Mouse (Mus musculus) retina, postnatal 7 days (tissue): ENCODE measurements at regions not wholly inside any gene's neighbourhood (a gene's known extent, or its start where the extent isn't known, plus 50 kb on each side); places are given as distances from the start of the nearest gene placed in this dataset.

Experiments
- DNase-seq: peaks from one replicate; pipeline ENCODE4 v3.0.0-alpha.2; 2012; ENCODE audit warnings: low read depth, low spot score

DNA sequence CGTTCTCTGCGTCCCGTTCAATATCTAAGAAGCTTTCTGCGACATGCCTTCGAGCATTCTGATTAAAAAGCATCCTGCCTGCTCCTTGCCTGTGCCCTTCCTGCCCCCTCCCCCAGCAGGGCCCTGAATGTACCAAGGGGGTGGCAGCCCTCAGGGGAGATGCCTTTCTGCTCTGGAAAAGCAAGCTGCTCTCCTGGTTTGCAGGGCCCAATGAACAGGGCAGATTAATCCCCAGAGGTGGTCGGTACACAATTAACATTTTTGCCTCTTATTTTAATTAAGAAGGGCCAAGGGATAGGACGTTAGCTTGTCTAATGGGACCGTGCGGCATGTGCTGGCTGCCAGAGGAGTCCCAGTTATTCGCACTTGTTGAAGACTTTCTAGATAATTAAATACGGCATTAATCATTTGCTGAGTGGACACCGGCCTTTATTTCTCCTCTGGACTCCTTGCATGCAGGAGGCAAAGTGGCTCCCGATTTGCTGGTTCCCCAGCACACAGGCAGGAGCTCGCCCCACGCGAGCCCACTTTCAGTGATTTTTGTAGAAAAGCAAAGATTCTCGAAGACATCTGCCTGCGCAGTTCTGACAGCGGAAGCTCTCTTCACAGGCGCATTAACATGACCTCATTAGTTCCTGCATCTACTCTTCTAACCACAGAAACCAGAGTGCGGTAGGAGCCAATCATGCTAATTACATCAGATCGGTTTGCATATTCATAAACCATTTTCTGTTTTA lies 336.8 kb upstream of the 4930535I16Rik start:
- no peak for DNase-seq

DNA sequence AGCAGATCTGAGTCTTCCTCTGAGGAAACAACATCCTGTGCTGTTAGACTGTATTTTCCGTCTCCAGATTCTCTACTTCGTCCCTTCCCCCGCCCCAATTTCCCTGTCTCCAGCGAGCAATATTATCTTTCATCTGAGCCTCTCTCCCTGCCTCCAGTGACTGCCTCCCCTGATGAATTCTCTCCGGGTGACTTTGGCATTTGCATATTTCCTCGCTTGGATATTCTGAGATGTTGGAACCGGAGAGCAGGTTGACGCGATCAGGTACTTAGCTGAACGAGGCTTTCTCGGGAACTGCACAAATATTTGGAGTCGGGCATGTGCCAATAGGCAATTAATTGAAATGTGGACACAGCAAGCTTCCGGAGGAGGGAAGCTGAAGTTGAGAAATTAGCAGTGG lies 323.8 kb upstream of the 4930535I16Rik start:
- DNase-seq, result no peak

- peak; percentile 43 for DNase-seq
Measured at GRCm38 (mm10) chr4:124236476-124236875, 318.7 kb upstream of the 4930535I16Rik start.

DNA sequence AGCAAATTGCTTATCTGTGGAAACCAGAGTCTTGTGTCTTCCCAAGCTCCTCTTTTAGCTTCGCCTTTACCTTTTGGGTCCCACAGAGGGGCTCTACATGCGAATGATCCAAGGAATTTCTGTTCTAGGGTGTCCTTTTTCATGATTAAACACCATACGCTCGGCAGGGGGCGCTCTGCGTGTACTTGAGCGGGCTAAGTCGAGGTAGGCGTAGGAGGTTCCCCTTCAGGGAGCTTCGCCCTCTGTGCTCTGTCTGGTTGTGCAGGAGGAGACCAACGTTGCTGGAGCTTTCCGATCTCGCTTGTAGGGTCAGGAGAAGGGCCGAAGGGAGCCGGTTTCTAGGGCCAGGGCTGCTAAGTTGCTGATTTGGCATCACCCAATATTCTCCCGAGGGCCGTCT lies 310.7 kb upstream of the 4930535I16Rik start:
- DNase-seq, result peak; percentile 54

- DNase-seq, result no peak
Measured at GRCm38 (mm10) chr4:124223646-124224500, 306.1 kb upstream of the 4930535I16Rik start.

GRCm38 (mm10) chr4:124221736-124222135 lies 303.9 kb upstream of the 4930535I16Rik start:
- DNase-seq, result no peak

- DNase-seq, result no peak
Measured at GRCm38 (mm10) chr4:124217206-124217605, 299.4 kb upstream of the 4930535I16Rik start.

DNA sequence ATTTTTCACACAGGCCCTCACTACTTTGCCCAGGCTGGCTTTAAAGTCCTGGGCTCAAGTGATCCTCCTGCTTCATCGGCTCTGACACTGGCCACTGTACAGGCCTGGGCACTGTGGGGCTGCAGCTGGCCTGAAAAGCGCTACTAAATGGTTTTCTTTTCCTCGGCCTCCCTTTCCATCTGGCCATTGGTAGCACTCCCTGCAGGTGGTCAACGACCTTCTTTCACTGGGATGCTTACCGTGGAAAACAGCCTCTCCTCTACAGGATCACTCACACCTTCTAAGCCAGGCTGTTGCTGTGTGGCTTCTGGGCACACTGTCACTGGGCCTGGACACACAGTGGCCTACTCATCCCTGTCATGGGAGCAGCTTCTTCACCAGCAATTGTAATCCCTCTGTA lies 298.5 kb upstream of the 4930535I16Rik start:
- DNase-seq, result no peak

GRCm38 (mm10) chr4:124215077-124215476 lies 297.3 kb upstream of the 4930535I16Rik start:
- DNase-seq, result no peak

- no peak for DNase-seq
Measured at GRCm38 (mm10) chr4:124210103-124210502, 292.3 kb upstream of the 4930535I16Rik start.

DNA sequence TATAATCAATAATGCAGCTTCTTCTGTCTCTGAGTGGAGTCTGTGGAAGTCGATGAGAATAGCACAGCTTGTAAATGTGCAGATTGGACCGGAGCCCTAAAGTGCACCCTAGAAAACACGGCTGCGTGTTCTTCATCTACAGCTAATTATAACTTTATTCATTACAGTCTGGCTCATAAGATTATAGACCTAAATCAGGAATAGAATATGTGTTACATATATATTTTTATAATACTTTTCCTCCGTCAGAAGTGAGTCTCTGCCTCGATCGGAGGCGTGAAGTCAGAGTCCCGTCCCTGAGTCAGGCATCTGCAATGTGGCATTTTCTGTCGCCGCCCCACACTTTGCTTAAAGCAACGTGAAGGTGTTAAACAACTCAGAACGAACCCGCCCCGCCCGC lies 288.7 kb upstream of the 4930535I16Rik start:
- DNase-seq, result no peak

GRCm38 (mm10) chr4:124203736-124204135 lies 285.9 kb upstream of the 4930535I16Rik start:
- no peak for DNase-seq

GRCm38 (mm10) chr4:124199884-124200844 lies 282.3 kb upstream of the 4930535I16Rik start:
- DNase-seq, result no peak

DNA sequence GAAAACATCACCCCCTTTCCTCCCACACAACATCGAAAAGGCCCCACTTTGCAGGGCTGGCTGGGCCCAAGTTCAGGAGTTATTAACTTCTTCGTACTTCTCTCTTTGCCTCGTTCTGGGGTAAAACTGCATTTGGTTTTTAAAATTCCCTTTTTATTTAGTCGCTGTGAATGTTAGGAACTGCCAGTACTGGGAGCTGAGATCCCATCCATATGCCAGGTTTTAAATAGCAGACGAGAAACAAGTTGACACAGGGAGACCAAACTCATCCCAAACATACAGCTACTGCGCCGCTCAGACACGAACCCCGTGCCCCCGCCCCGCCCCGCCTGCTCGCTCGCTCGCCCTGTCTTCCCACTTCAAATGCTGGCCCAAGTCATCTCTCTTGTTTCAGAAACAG lies 281.0 kb upstream of the 4930535I16Rik start:
- DNase-seq, result no peak

DNA sequence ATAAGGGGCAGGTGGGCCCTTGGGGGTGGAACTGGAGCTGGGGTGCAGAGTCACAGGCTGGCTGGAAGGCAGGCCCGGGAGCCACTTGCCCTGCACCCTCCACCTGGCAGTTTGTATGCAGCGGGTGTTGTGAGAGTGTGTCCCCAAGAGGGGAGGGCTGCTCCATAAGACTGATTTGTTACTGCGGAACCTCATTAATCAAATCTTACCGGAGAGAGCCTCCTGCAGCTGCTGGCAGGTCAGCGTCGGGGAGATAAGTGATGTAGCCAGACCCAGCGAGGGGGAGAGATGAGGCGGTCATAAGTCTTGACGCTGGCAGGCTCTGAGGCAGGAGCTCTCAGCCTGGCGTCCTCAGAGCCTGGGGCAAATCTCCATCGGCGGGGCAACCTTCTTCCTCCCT lies 278.9 kb upstream of the 4930535I16Rik start:
- no peak for DNase-seq

GRCm38 (mm10) chr4:124193059-124193721 lies 275.4 kb upstream of the 4930535I16Rik start:
- DNase-seq, result no peak

- DNase-seq, result no peak
Measured at GRCm38 (mm10) chr4:124190775-124191174, 273.0 kb upstream of the 4930535I16Rik start.

DNA sequence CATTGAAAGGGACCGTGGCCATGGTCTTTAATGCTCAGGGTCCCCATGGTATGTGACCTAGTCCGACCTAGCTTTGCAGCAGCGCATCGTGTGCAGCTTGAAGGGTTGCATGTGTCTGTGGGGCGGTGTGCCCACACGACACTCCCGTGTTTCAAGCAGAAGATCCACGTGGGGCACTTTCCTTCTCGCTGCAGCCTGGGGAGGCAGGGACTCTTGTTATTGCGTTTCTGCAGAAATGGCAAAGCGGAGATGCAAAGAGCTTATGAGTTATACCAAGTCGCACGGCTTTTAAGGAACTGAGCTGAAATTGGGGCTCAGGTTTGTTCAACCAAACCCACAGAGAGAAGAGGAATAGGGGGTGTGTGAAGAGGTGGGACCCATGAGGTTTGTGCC lies 272.2 kb upstream of the 4930535I16Rik start:
- no peak for DNase-seq

DNA sequence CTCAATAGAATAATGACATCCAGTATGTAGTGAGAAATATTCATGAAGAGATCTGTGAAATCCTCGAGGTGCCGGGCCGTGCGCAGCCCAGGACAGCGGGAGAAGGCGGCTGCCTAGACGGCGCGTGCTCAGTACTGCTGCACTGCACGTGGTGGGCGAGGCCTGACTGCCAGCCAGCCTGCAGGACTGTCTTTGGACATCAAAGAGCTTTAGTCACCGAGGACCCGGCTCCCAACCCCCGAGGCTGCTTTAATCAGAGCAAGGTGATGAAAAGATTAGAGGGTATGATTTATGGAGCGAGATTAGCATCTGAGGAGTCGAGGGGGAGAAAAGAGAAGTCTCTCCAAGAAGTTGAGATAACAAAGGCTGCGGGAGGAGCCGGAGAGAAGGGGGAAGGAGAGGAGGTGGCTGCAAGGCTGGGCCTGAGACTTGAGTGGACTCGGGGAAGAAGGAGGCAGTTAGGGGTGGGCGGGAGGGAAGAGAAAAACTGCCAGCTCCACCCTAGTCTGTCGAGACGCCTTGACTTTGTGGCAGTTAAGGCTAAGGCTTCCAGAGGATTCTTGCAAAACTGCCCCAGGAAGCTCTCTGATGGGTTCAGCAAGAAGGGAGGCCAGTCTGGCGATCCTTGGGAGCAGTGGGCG lies 271.6 kb upstream of the 4930535I16Rik start:
- DNase-seq, result no peak

- no peak for DNase-seq
Measured at GRCm38 (mm10) chr4:124187108-124187507, 269.3 kb upstream of the 4930535I16Rik start.

DNA sequence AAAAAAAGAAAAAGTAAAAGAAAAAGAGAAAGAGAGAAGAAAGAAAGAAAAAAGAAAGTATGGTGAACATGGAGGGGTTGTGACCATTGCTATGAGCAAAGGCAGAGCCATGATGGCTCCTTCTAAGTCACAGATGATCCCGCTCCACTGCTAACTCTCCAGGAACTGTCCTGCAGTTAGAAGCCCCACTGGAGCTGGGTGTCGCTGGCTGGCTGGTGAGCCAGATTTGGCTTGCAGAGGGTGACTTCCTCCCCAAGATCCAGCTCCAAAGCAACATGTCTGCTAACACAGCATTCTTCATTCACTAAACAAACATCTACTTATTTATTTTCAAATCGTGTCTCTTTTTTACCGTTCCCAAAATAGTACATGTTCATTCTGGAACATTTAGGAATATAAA lies 263.5 kb upstream of the 4930535I16Rik start:
- DNase-seq, result no peak
